Mouse (Mus musculus): ENCODE results near the gene Dbndd2. TPM values are rescaled to one million over a fixed set of nuclear protein-coding genes. Genes with fewer than 3 reads are reported as not detected.

Dbndd2 gene
- polyA plus RNA-seq, 1 experiment from 2014 or later = 9.2 TPM

- no peaks in the 10 kb centered on the region for H3K4me1 ChIP-seq (replicated peaks; ENCODE audit: control insufficient read depth, insufficient read depth, low read length)
- H3K4me2 ChIP-seq (ENCODE audit: low read length) = no peak overlapping the region
- H3K9ac ChIP-seq (replicated peaks; ENCODE audit: low read depth, low read length) = no peak overlapping the region
- ATAC-seq = no peak
- WGBS = 69% methylated on average over 5 of the region's 5 CpGs
- no peak overlapping the region for H3K4me3 ChIP-seq (replicated peaks; ENCODE audit: low read length)
- no peaks in the 10 kb centered on the region for H3K27me3 ChIP-seq (replicated peaks; ENCODE audit: control insufficient read depth, insufficient read depth, low read length)
- H3K9me3 ChIP-seq (ENCODE audit: control insufficient read depth, low read length) = no peaks in the 10 kb centered on the region
- H3K27ac ChIP-seq (ENCODE audit: low read length) = no peak overlapping the region
- H3K36me3 ChIP-seq (ENCODE audit: control insufficient read depth, insufficient read depth) = no peaks in the 10 kb centered on the region
Observed at GRCm38 (mm10) chr2:164542132-164542531, 56.2 kb downstream of the Dbndd2 start.

GRCm38 (mm10) chr2:164542598-164542997, 56.7 kb downstream of the Dbndd2 start:
- no peaks in the 10 kb centered on the region for H3K27me3 ChIP-seq (replicated peaks; ENCODE audit: control insufficient read depth, insufficient read depth, low read length)
- no peak for ATAC-seq
- no peaks in the 10 kb centered on the region for H3K9me3 ChIP-seq (ENCODE audit: control insufficient read depth, low read length)
- no peak overlapping the region for H3K4me3 ChIP-seq (replicated peaks; ENCODE audit: low read length)
- H3K4me2 ChIP-seq (ENCODE audit: low read length) = no peak overlapping the region
- WGBS = 78% methylated on average over 7 of the region's 7 CpGs
- no peak overlapping the region for H3K9ac ChIP-seq (replicated peaks; ENCODE audit: low read depth, low read length)
- H3K36me3 ChIP-seq (ENCODE audit: control insufficient read depth, insufficient read depth) = no peaks in the 10 kb centered on the region
- H3K4me1 ChIP-seq (replicated peaks; ENCODE audit: control insufficient read depth, insufficient read depth, low read length) = no peaks in the 10 kb centered on the region
- H3K27ac ChIP-seq (ENCODE audit: low read length) = no peak overlapping the region

Other genes with a start within 250 kb of the Dbndd2 start
- not detected in 2 replicates for gene Svs2, start 247.6 kb upstream of the Dbndd2 start, polyA plus RNA-seq (2015; fragmentation: Nextera tagmentation; extraction: Ambion mirVana)
- gene Svs3b, start 229.5 kb upstream of the Dbndd2 start, polyA plus RNA-seq (2015; fragmentation: Nextera tagmentation; extraction: Ambion mirVana) = not detected in 2 replicates
- not detected in 2 replicates for gene Svs4, start 207.6 kb upstream of the Dbndd2 start, polyA plus RNA-seq (2015; fragmentation: Nextera tagmentation; extraction: Ambion mirVana)
- not detected in 2 replicates for gene Svs3a, start 196.8 kb upstream of the Dbndd2 start, polyA plus RNA-seq (2015; fragmentation: Nextera tagmentation; extraction: Ambion mirVana)
- gene Svs6, start 169.4 kb upstream of the Dbndd2 start, polyA plus RNA-seq (2015; fragmentation: Nextera tagmentation; extraction: Ambion mirVana) = not detected in 2 replicates
- not detected in 2 replicates for gene Svs5, start 153.4 kb upstream of the Dbndd2 start, polyA plus RNA-seq (2015; fragmentation: Nextera tagmentation; extraction: Ambion mirVana)
- not detected in 2 replicates for gene Slpi, start 97.0 kb upstream of the Dbndd2 start, polyA plus RNA-seq (2015; fragmentation: Nextera tagmentation; extraction: Ambion mirVana)
- 0.10 and 0.11 TPM in 2 replicates for gene Rbpjl, start 83.0 kb upstream of the Dbndd2 start, polyA plus RNA-seq (2015; fragmentation: Nextera tagmentation; extraction: Ambion mirVana)
- 2.0 and 3.1 TPM in 2 replicates for gene Matn4, start 80.9 kb upstream of the Dbndd2 start, polyA plus RNA-seq (2015; fragmentation: Nextera tagmentation; extraction: Ambion mirVana)
- gene Sdc4, start 42.2 kb upstream of the Dbndd2 start, polyA plus RNA-seq (2015; fragmentation: Nextera tagmentation; extraction: Ambion mirVana) = 5.1 and 8.2 TPM in 2 replicates
- 69.5 and 76.9 TPM in 2 replicates for gene Sys1, start 29.1 kb upstream of the Dbndd2 start, polyA plus RNA-seq (2015; fragmentation: Nextera tagmentation; extraction: Ambion mirVana)
- 9.8 and 11.4 TPM in 2 replicates for gene Gm20458, start 25.1 kb upstream of the Dbndd2 start, polyA plus RNA-seq (2015; fragmentation: Nextera tagmentation; extraction: Ambion mirVana)
- not detected in 2 replicates for gene Trp53tg5, start 12.4 kb upstream of the Dbndd2 start, polyA plus RNA-seq (2015; fragmentation: Nextera tagmentation; extraction: Ambion mirVana)
- 58.6 and 68.3 TPM in 2 replicates for gene Pigt, start 11.4 kb downstream of the Dbndd2 start, polyA plus RNA-seq (2015; fragmentation: Nextera tagmentation; extraction: Ambion mirVana)
- 1.4 and 3.0 TPM in 2 replicates for gene Wfdc2, start 76.3 kb downstream of the Dbndd2 start, polyA plus RNA-seq (2015; fragmentation: Nextera tagmentation; extraction: Ambion mirVana)
- gene Spint3, start 87.4 kb downstream of the Dbndd2 start, polyA plus RNA-seq (2015; fragmentation: Nextera tagmentation; extraction: Ambion mirVana) = not detected in 2 replicates
- not detected in 2 replicates for gene Wfdc6a, start 99.3 kb downstream of the Dbndd2 start, polyA plus RNA-seq (2015; fragmentation: Nextera tagmentation; extraction: Ambion mirVana)
- gene Eppin, start 107.5 kb downstream of the Dbndd2 start, polyA plus RNA-seq (2015; fragmentation: Nextera tagmentation; extraction: Ambion mirVana) = not detected in 2 replicates
- not detected in 2 replicates for gene Wfdc6b, start 127.4 kb downstream of the Dbndd2 start, polyA plus RNA-seq (2015; fragmentation: Nextera tagmentation; extraction: Ambion mirVana)
- not detected in 2 replicates for gene Wfdc8, start 127.5 kb downstream of the Dbndd2 start, polyA plus RNA-seq (2015; fragmentation: Nextera tagmentation; extraction: Ambion mirVana)
- gene Wfdc16, start 152.7 kb downstream of the Dbndd2 start, polyA plus RNA-seq (2015; fragmentation: Nextera tagmentation; extraction: Ambion mirVana) = not detected in 2 replicates
- not detected in 2 replicates for gene Wfdc10, start 169.9 kb downstream of the Dbndd2 start, polyA plus RNA-seq (2015; fragmentation: Nextera tagmentation; extraction: Ambion mirVana)
- gene Wfdc9, start 170.5 kb downstream of the Dbndd2 start, polyA plus RNA-seq (2015; fragmentation: Nextera tagmentation; extraction: Ambion mirVana) = not detected in 2 replicates
- gene Wfdc11, start 188.0 kb downstream of the Dbndd2 start, polyA plus RNA-seq (2015; fragmentation: Nextera tagmentation; extraction: Ambion mirVana) = not detected in 2 replicates
- gene Wfdc13, start 199.0 kb downstream of the Dbndd2 start, polyA plus RNA-seq (2015; fragmentation: Nextera tagmentation; extraction: Ambion mirVana) = not detected in 2 replicates
- not detected in 2 replicates for gene Spint4, start 212.4 kb downstream of the Dbndd2 start, polyA plus RNA-seq (2015; fragmentation: Nextera tagmentation; extraction: Ambion mirVana)
- not detected in 2 replicates for gene Spint5, start 229.2 kb downstream of the Dbndd2 start, polyA plus RNA-seq (2015; fragmentation: Nextera tagmentation; extraction: Ambion mirVana)